Mouse (Mus musculus) E14TG2a.4 (cell line): ENCODE measurements around the gene Zdbf2.
"Not testable (repeated sequence)": the region's sequence is repeated elsewhere in the genome, so short reads cannot be mapped to it uniquely, and the experiment has no call there.

Source experiments
- H3K27me3 ChIP-seq: 2 replicates; pipeline ENCODE4 v1.6.1; 2014; ENCODE audit warnings: low read length, control low read depth; ENCODE audit not compliant: insufficient read depth
- H3K36me3 ChIP-seq: 2 replicates; pipeline ENCODE4 v1.6.1; 2014; ENCODE audit warnings: low read length, control low read depth; ENCODE audit not compliant: insufficient read depth
- H3K4me1 ChIP-seq: replicated peaks from 2 replicates; pipeline ENCODE4 v1.6.1; 2014; ENCODE audit warnings: low read depth, low read length, control low read depth
- H3K4me3 ChIP-seq: replicated peaks from 2 replicates; pipeline ENCODE4 v1.5.1; 2014; ENCODE audit warnings: mild to moderate bottlenecking, low read length
- H3K9me3 ChIP-seq: 2 replicates; pipeline ENCODE4 v1.6.1; 2014; ENCODE audit warnings: low read length, control low read depth
- CTCF ChIP-seq: conservative IDR thresholded peaks from 2 replicates; pipeline ENCODE4 v1.5.1; 2014; ENCODE audit warnings: low read length
- NANOG ChIP-seq: IDR thresholded peaks from 2 replicates; pipeline ENCODE4 v1.6.1; 2014; ENCODE audit warnings: borderline replicate concordance, low read length, mixed read lengths
- POU5F1 ChIP-seq: IDR thresholded peaks from 2 replicates; pipeline ENCODE4 v1.6.1; 2014; ENCODE audit warnings: low read length, borderline replicate concordance

The Zdbf2 gene

DNA sequence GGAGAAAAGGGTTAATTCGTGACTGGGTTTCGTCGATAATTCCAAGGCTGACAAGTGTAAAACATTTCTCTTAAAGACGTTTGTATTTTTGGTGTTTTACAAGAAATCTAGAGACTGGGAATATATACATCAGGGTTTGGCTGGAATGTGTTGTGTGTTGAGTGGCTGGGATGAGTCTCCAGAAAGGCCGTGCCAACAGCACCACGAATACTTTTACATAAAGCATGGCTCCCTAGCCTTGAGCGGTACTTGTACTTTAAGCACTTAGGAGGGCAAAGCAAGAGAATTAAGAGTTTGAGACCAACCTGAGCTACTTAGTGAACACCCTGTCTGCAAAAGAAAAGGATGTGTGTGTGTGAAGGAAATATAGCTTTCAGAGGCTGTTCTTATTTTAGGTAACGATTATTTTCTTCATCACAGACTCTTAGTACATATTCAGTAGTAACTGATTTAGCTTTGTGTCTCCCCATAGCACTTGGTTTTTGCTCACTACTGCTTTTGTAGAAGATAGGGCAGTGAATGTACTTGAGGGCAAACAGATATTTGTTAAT is 865 bp upstream of the Zdbf2 start:
- Histone ChIP-seq H3K36me3 (no peaks in the 10 kb centered on the region), H3K4me1 (0 out of 2 replicates have a peak, but pooled peaks cover 5% of the 10 kb centered on the region), H3K9me3 (no peaks in the 10 kb centered on the region), H3K4me3 (0 out of 2 replicates have a peak overlapping the region, but pooled peaks have one; percentile 81), H3K27me3 (peaks cover 73% of the 10 kb centered on the region)
- TF ChIP-seq CTCF: no peak
- no peak for TF ChIP-seq NANOG
- no peak for TF ChIP-seq POU5F1

DNA sequence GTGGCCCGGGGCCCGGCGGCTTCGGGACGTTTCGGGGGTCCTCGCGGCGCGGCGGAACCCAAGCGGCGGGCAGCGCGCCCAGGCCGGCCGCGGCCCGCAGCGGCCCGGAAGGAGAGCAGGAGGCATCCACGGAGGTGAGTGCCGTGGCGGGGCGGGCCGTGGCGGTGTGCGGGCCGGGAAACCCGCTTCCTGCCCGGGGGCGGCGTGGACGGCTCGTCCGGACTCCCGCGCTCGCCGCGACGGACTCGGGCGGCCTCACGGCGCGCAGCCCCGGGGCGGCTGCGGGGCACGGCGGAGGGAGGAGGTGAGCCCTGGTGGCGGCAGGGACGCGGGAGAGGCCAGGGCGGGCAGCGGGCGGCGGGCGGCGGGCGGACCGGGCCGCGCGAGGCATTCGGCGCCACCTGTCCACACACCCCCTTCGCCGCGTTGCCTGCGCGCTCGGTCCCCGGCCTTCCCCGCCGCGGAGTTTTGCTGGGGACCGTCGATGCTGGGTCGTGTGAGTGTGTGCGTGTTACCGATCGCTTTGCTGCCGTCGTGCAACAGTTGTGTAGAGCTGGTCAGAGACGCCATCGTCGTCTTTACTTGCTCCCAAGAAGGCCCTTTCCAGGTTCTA is 380 bp downstream of the Zdbf2 start:
- TF ChIP-seq CTCF (no peak), POU5F1 (no peak), NANOG (no peak)
- H3K4me1 ChIP-seq: 0 out of 2 replicates have a peak, but pooled peaks cover 5% of the 10 kb centered on the region

DNA sequence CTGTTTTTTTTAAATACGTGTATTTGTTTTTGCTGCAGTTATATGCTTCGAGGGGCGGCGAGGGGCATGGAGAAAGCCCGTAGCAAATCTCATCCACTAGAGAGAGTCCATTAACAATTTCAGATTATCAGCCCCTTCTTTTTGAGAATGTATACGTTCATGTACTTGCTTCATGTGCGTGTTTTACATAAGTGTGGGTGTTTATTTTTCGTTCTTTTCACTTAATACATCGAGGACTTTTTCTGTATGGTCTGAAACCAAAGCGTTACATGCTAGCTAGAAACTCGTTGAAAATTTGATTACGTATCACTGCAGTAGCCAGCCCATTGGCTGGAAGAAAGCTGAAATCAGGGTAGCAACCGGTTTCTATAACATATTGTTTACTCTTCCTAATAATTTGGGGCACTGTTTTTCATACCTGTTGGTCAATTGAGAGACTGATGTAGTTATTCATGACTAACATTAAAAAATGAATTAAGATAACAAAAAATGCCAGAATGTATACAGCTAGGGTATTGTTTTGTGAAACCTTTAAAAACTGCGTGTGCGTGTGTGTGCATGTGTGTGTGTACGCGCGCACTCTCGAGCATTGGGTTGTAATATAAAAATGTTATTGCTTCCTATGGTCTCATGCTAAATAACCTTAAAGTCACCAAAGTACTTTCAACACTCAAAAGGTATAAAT is 1.1 kb downstream of the Zdbf2 start:
- Histone ChIP-seq H3K4me1 (0 out of 2 replicates have a peak, but pooled peaks cover 5% of the 10 kb centered on the region), H3K36me3 (no peaks in the 10 kb centered on the region), H3K4me3 (peak overlapping the region; percentile 81), H3K27me3 (peaks cover 57% of the 10 kb centered on the region), H3K9me3 (no peaks in the 10 kb centered on the region)
- no peak for TF ChIP-seq CTCF
- no peak for TF ChIP-seq POU5F1
- no peak for TF ChIP-seq NANOG

More for the DNA sequence above, 380 bp downstream of the Zdbf2 start:
- Histone ChIP-seq H3K4me3 (peak overlapping the region; percentile 81), H3K27me3 (peaks cover 65% of the 10 kb centered on the region), H3K9me3 (no peaks in the 10 kb centered on the region), H3K36me3 (no peaks in the 10 kb centered on the region)

GRCm38 (mm10) chr1:63278106-63278505 is 5.0 kb downstream of the Zdbf2 start:
- Histone ChIP-seq H3K4me1 (no peaks in the 10 kb centered on the region), H3K27me3 (peaks cover 22% of the 10 kb centered on the region), H3K4me3 (no peak overlapping the region), H3K36me3 (no peaks in the 10 kb centered on the region), H3K9me3 (no peaks in the 10 kb centered on the region)
- no peak for TF ChIP-seq CTCF
- TF ChIP-seq NANOG: no peak
- TF ChIP-seq POU5F1: no peak

- TF ChIP-seq POU5F1 (no peak), CTCF (no peak), NANOG (no peak)
- H3K9me3 ChIP-seq: no peaks in the 10 kb centered on the region
- H3K36me3 ChIP-seq: no peaks in the 10 kb centered on the region
- H3K4me1 ChIP-seq: no peaks in the 10 kb centered on the region
- no peak overlapping the region for H3K4me3 ChIP-seq
- no peaks in the 10 kb centered on the region for H3K27me3 ChIP-seq
These were observed 20.9 kb downstream of the Zdbf2 start for GRCm38 (mm10) chr1:63293965-63294364.

DNA sequence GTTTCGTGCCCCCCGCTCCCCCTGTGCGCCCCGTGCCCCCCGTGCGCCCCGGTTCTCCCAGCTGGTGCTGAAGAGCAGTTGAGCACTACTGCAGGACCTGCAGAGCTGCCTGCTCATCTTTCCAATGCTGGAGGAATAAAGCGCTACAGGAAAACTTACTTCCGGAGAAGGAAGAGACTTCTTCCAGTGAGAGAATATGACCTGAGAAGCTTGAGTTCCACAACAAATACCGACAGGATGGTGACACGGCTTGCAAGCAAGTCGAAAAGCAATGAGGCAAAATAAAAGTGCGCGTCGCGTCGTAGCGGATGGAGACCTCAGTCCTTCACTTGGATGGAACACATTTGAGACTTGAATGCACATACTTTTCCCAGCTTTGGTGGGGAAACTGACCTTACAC is 36.6 kb downstream of the Zdbf2 start:
- H3K9me3 ChIP-seq: no peaks in the 10 kb centered on the region
- peak overlapping the region; percentile 78 for H3K4me3 ChIP-seq
- H3K27me3 ChIP-seq: peaks cover 26% of the 10 kb centered on the region
- TF ChIP-seq CTCF: no peak
- H3K4me1 ChIP-seq: no peaks in the 10 kb centered on the region
- 0 out of 2 replicates have a peak, but pooled peaks cover 3% of the 10 kb centered on the region for H3K36me3 ChIP-seq

- not testable (repeated sequence) for H3K4me3 ChIP-seq, H3K36me3 ChIP-seq, H3K4me1 ChIP-seq, H3K27me3 ChIP-seq
- H3K9me3 ChIP-seq: peaks cover 11% of the 10 kb centered on the region; the same call in 1 of the 2 replicates
These were observed 50.6 kb downstream of the Zdbf2 start for GRCm38 (mm10) chr1:63323565-63324132.
